Mouse (Mus musculus) layer of hippocampus, postnatal 10 days (tissue): ENCODE measurements around the gene Ssna1. TPM values are rescaled to one million over a fixed set of nuclear protein-coding genes. Genes with fewer than 3 reads are reported as not detected.
A peak's percentile ranks its signal among the peaks of the same experiment; 100 is the strongest.

Experiments
- DNase-seq, 2 experiments: peaks; one replicate each; pipeline ENCODE4 v3.0.0; 2021; ENCODE audit warnings: low spot score in 2 of 2
- total RNA-seq, 2 experiments: library from RNA; stranded (reverse); gene quantifications; 2 replicates each; pipeline ENCODE4 v1.2.3; 2021

The Ssna1 gene
- total RNA-seq, 2 experiments from 2014 or later = 77.2 to 83.4 TPM

DNA sequence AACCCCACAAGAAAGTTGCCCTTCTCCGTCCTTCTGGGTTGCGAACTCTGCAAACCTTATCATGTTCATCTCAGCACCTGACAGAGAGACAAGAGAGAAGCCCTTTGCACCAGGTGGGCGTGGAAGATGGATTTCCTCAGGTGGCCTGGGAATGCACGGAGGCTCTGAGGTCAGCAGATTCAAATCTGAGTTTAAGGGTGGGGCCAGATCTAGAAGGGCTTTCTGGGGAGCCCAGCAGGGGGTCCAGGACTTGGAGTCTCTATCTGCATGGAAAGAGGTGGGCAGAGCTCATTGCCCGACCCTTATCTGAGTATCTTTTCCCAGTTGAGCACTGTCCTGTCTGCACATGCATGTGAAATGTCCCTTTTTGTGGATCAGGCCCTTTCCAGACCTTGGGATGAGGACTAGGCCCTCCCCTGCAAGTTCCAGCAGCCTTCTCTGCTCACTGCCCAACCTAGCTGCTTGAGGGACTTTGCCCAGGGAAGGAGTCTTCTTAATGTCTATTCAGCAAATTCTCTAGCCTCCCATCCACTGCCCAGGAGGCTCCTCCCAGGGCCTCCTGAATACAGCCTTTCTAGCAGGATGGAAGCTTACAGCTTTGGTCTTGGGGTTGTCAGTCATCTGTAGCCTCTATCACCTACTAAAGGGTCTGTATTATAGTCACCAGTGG is 37.6 kb downstream of the Ssna1 start:
- DNase-seq = no peak

DNA sequence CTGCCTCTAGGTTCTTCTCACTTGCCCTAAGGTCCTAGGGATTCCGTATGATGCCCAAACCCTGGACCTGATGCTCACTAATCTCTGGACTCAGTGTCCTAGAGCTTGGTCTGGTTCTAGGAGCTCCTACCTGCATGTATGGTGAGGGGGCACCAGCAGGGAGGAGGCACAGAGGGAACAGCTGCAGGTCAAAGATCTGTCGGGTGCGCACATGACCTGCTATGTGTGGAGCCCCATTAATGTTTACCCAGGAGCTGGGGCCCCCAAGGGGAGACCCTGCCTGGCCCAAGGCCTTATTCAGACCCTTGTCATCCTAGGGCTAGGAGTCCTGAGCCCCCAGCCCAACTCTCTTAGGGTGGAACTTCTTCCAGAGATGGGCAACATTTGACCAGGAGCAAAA is 38.2 kb downstream of the Ssna1 start, which contains the start of gene Slc34a3:
TSS of gene Slc34a3 (minus strand) at position 315 of the 400 bp plus-strand sequence.
- no peak for DNase-seq

DNA sequence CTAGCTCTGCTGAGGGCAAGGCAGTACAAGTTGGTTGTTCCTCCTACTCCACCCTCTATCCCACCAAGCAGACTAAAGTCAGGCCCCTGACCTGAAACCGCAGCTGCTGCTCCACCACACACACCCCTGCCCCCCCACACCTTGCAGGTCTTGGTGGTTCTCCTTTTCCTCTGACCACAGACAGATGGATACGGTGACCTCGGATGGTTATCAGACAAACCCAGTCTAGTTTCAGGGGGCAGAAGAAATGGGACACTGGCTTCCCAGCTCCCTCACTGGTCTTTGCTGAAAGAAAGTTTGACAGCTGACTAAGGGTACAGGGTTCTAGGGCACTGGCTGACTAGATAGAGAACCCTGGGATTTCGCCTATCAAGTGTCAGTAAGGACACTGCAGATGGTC is 38.8 kb downstream of the Ssna1 start:
- no peak for DNase-seq

DNA sequence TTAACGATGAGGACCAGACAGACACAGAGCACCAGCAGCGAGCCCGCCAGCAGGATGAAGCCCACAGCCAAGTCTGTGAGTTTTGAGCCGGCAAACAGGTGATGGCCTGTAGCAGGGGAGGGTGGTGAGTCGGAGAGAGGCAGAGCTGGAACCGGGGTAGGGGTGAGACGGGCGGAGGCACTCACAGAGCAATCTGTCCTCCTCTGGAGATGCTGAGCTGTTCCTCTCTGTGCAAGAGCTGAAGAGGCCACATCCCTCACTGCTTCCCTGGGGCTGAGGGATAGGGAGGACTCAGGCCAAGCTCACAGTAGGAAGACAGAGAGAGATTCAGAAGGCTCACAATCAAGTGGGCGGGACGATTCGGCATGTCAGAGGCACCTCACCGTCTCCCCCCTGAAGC is 41.2 kb downstream of the Ssna1 start:
- DNase-seq = no peak

DNA sequence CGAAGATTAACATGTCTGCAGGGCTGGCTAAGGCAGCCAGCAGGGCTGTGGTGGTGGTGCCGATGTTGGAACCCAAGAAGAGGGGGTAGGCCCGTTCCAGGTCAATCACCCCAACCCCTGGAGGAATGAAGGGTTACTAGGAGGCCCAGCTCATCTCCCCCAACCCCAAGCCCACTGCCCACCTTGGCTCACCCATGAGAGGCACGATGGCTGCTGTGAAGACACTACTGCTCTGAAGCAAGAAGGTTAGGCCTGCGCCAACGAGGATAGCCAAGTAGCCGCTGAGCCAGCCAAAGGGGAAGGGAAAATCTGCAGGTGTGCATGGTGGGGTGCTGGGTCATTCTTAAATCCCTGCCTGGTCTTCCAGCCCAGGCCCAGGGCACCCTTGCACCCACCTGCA is 41.7 kb downstream of the Ssna1 start:
- DNase-seq = no peak

DNA sequence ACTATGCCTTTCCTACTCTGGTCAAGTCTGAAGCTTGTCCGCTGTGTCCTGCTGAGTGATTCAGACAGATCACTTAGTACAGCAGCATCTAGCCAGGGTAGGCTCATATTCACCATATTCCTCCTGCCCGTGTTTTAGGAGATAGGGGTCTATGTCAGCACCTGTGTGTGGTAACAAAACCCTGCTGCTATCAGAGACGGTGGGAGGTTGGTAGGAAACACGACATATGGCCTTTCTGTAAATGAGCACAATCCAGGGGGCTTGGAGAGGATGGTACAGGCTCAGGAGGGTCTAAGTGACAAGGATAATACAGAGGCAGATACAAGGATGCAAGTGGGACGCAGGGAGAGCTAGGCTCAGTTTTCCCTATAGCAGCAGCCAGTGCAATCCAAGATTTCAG is 42.7 kb downstream of the Ssna1 start:
- DNase-seq = no peak

DNA sequence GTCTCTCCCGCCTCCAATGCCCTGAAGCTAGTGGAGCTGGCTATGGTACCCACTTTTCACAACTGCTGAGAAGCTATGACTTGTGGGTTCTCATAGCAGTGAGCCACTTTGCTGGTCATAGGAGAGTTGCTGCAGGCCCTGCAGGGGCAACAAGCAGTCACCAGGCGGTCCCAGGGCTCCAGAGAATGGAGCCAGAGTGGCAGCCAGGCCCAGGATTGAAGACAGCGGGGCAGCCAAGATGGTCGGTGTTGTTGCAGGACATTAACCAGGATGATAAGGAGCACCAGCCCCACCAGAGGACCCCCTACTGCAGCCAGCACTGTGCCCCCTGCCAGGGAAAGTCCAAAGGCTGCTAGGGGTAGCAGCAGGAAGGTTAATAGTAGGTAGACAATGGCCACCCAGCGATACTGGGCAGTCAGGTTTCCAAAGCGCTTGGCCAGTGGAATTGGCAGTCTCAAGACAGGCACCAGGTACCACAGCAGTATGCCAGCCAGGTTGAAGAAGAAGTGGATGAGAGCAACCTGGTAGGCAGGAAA is 43.2 kb downstream of the Ssna1 start:
- no peak for DNase-seq

DNA sequence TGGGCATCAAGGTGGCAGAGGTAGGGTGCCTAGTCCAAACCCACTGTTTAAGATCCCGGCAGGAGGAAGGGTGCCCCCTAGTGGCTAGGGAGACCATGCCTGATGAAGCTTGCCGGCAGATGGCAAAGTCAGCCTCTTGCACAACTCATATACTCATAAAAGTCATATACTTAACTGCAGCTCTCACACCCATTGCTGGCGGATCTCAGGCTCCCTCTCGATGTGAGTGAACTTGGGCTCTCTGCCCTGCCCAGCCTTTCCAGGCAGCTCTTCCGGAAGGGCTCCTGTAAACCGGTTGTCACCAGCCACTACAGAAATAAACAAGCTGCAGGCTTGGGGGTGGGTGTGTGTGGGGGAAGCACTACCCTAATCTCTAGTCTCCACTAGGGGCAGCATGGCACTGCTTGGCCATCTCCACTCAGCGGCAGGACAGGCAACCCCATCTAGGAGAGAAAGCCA is 43.8 kb downstream of the Ssna1 start:
- peak; percentile 79 to 86 for DNase-seq

DNA sequence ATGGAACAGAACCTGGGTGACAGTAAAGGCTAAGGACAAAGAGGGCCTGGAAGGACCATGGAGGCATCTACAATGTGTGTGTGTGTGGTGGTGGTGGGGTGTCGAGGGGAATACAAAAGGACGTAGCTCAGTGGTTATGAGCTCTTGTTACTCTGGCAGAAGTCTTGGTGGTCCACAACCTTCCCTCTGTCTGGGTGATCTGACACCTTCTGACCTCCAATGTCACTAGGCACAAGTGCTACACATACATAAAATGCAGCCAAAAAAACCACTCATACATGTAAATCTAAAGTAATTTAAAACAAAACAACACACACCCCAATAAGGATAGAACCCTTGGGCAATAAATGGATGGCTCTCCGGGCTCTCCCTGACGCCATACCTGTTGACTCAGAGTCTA is 44.8 kb downstream of the Ssna1 start:
- no peak for DNase-seq

DNA sequence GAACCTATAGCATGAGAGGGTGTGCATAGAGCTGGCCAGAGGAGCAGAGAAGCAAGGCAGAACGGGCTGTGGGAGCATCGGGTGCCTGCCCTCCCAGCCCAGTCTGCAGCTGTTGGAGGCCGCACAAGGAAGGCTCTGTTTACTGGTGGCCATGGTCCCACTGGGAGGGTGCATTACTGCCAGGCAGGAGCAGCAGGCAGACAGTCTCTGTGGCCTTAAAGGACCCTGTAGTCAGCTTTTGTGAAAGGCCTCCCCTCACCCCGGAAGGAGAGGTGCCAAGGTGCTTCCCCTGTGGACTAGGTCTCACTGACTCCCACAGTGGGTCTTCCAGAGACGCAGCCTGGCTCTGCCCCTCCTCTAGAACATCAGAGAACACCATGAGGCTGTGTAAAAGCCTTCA is 45.4 kb downstream of the Ssna1 start:
- DNase-seq = peak; percentile 58 to 67

DNA sequence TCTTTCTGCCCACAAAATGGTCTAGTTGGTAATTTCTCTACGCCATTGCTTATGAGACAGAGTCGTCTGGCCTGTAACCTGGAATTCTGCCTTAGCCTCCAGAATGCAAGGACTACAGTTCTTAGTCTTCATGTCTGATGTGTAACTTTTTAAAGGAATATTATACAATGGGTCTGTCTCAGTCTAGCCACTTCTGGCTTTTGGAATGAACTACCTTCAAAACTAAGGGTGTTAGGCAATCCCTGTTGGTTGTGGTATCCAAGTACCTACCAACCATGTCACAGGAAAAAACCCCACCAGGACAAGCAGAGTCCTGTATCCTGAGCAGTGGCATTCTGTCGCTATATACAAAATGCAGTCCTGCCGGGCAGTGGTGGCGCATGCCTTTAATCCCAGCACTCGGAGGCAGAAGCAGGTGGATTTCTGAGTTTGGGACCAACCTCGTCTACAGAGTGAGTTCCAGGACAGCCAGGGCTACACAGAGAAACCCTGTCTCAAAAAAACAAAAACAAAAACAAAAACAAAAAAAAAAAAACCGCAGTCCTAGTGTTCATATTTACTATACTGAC is 46.3 kb downstream of the Ssna1 start:
- DNase-seq = no peak

DNA sequence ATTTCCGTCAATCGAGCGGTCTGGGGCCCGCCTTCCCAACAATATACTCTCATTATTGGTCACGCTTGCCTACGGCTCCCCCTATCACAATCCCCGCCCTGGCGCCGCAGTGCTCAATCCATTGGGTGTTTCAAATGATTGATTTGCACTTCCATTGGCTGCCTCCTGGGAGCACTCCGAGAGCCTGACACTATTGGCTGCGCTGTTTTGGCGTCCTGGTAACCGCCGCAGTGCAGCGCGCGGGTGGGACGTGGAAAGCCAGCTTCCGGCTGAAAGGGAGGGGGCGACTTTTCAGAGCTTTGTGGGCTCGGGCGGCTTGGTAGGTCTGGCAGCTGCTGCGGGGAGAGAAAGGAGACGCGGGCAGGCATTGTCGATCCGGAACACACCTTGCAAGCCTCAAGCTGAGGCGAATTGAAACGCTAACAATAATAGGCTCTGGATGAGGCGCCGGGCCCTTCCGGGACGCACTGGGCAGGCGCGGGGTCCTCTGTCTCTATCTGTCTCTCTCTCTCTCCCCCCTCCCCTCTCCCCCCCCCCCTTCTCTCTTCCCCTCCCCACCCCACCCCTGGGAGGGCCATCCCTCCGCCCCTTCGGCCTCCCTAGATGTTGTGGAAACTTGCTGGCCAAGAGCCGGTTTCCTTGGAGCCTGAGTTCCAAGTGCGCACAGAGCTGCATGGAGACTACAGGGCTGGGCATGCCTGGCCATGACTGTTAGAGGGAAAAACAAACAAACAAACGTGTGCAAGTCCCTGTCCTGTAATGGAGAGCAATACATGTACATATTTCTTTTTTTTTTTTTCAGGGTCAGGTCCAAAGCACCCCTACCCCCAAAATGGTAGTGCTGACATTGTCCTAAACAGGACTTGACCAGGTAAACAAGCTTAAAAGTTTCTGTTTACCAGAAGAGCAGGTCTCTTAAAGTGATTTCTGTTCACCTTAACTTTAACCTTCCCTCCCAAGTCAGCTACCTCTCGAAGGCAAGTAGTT is 47.2 kb downstream of the Ssna1 start:
- DNase-seq = peak; percentile 97

DNA sequence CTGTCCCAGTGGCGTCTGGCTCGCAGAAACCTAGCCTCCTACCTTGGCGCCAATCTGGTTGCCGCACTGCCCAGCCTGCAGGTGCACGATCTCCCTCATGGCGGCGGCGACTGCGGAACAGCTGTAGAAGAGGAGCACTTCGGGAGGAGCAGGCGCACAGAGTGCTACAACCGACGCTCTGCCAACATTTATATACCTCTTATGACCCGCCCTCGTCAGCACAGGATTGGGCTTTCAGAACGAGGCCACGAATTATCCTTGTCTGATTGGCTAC is 47.8 kb downstream of the Ssna1 start, which contains the start of gene Tubb4b:
TSS of gene Tubb4b (minus strand) at position 211 of the 274 bp plus-strand sequence.
- DNase-seq = no peak

DNA sequence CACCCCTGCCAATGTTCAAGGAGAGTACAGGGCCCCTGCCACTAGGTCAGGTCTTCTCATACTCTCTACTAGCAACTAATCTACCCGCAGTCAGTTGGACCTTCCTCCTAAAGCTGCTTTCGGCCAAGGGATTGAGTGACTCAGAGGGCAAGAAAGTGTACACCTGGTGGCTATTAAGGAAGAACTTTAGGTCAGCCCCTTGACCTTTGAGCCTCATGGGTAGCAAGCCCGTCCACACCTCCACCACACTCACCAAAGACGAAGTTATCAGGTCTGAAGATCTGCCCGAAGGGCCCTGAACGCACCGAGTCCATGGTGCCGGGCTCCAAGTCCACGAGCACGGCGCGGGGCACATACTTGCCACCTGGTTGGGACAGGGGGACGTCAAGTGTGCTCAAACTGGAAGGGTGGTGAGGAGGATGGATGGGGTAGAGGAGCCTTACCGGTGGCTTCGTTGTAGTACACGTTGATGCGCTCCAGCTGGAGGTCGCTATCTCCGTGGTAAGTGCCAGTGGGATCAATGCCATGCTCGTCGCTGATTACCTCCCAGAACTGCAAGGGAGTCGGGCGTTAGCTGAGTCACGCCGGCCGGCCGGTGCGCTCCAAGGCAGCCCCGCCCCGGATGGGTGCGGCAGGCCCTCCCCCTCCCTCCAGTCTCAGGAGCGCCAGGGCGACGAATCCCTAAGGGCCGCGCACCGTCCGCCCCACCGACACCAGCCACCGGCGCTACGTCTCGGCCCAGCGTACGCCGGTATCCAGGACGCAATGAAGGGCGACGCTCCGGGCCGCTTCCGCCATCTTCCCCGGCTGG is 48.4 kb downstream of the Ssna1 start:
- DNase-seq = peak in 1 of 2 experiments; percentile 58

DNA sequence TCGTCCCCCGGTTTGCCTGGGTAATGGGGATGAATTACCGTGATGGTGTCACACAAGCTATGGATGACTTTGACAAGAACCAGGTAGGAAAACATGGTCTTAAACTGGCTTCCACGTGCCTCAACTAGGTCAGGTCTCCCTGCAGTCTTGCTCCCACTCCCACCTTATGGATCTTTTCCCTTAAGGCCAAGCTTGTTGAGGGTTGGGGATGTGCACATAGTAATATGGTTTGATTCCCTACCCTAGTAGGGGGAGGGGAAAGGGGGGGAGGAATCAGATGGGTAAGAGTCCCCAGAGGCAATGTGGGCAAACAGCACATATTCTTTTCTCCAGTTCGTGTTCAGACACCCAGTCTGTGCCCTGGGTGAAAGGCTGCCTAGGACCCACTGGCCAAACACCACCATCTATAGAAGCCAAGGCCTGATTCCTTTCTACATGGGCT is 50.9 kb downstream of the Ssna1 start:
- no peak for DNase-seq

Other genes with a start within 250 kb of the Ssna1 start
- gene Nsmf, start 218.1 kb downstream of the Ssna1 start, total RNA-seq = 100 to 1,000 TPM; 793 to 858 TPM
- gene Entpd8, start 192.1 kb downstream of the Ssna1 start, total RNA-seq = not detected
- gene Noxa1, start 177.3 kb downstream of the Ssna1 start, total RNA-seq = not detected
- 10 to 100 TPM; 43.0 to 50.3 TPM for gene Nrarp, start 91.7 kb downstream of the Ssna1 start, total RNA-seq
- 1 to 10 TPM; 1.8 to 2.4 TPM for gene Tor4a, start 75.6 kb downstream of the Ssna1 start, total RNA-seq
- 10 to 100 TPM; 50.6 to 59.3 TPM for gene Nelfb, start 60.9 kb downstream of the Ssna1 start, total RNA-seq
- not detected for gene Stpg3, start 57.8 kb downstream of the Ssna1 start, total RNA-seq
- not detected for gene Fam166a, start 53.7 kb downstream of the Ssna1 start, total RNA-seq
- 100 to 1,000 TPM; 394 to 449 TPM for gene Tubb4b, start 47.7 kb downstream of the Ssna1 start, total RNA-seq
- not detected for gene Slc34a3, start 38.1 kb downstream of the Ssna1 start, total RNA-seq
- not detected for gene Rnf224, start 35.7 kb downstream of the Ssna1 start, total RNA-seq
- gene Rnf208, start 30.2 kb downstream of the Ssna1 start, total RNA-seq = 100 to 1,000 TPM; 212 to 216 TPM
- not detected for gene Cysrt1, start 30.0 kb downstream of the Ssna1 start, total RNA-seq
- 1 to 10 TPM in 1 of 2 experiments, under 1 TPM in 1; 0.45 to 4.0 TPM for gene AL732309.1, start 25.6 kb downstream of the Ssna1 start, total RNA-seq
- 10 to 100 TPM; 35.6 to 39.1 TPM for gene Tmem203, start 17.0 kb downstream of the Ssna1 start, total RNA-seq
- 10 to 100 TPM; 13.9 to 14.0 TPM for gene Tprn, start 9.8 kb downstream of the Ssna1 start, total RNA-seq
- gene Anapc2, start within 50 bp of the Ssna1 start, total RNA-seq = 10 to 100 TPM; 82.8 to 85.3 TPM
- gene Tmem210, start 15.7 kb upstream of the Ssna1 start, total RNA-seq = not detected
- not detected for gene Lrrc26, start 17.5 kb upstream of the Ssna1 start, total RNA-seq
- 100 to 1,000 TPM; 345 to 348 TPM for gene Grin1, start 46.7 kb upstream of the Ssna1 start, total RNA-seq
- gene Man1b1, start 59.9 kb upstream of the Ssna1 start, total RNA-seq = 10 to 100 TPM; 51.3 to 59.8 TPM
- 10 to 100 TPM; 21.2 to 28.0 TPM for gene Dpp7, start 83.9 kb upstream of the Ssna1 start, total RNA-seq
- gene Uap1l1, start 93.2 kb upstream of the Ssna1 start, total RNA-seq = 10 to 100 TPM; 11.2 to 11.5 TPM
- gene Sapcd2, start 99.9 kb upstream of the Ssna1 start, total RNA-seq = 10 to 100 TPM; 16.0 to 18.3 TPM
- 10 to 100 TPM; 26.1 to 26.6 TPM for gene Entpd2, start 123.4 kb upstream of the Ssna1 start, total RNA-seq
- gene Npdc1, start 126.9 kb upstream of the Ssna1 start, total RNA-seq = 100 to 1,000 TPM; 416 to 446 TPM
- under 1 TPM; 0.33 to 0.78 TPM for gene Fut7, start 150.8 kb upstream of the Ssna1 start, total RNA-seq
- 100 to 1,000 TPM; 107 to 118 TPM for gene Abca2, start 156.3 kb upstream of the Ssna1 start, total RNA-seq
- under 1 TPM in 1 of 2 experiments, not detected in 1; 0.60 TPM for gene Clic3, start 184.4 kb upstream of the Ssna1 start, total RNA-seq
- gene Paxx, start 188.7 kb upstream of the Ssna1 start, total RNA-seq = 10 to 100 TPM; 56.1 to 68.6 TPM
- gene Ptgds, start 197.6 kb upstream of the Ssna1 start, total RNA-seq = 100 to 1,000 TPM; 257 to 743 TPM
- gene Lcn12, start 221.5 kb upstream of the Ssna1 start, total RNA-seq = not detected
- 100 to 1,000 TPM; 132 to 140 TPM for gene Fbxw5, start 228.3 kb upstream of the Ssna1 start, total RNA-seq
- gene C8g, start 229.3 kb upstream of the Ssna1 start, total RNA-seq = 1 to 10 TPM; 1.5 to 1.9 TPM